Mouse (Mus musculus): ENCODE measurements at regions not wholly inside any gene's neighbourhood (a gene's known extent, or its start where the extent isn't known, plus 50 kb on each side); places are given as distances from the start of the nearest gene placed in this dataset.

- Histone ChIP-seq H3K4me3 (ENCODE audit: low read depth, low read length) (no peak overlapping the region), H3K4me2 (ENCODE audit: low read length) (no peak overlapping the region), H3K9ac (ENCODE audit: low read depth, low read length) (no peak overlapping the region), H3K9me3 (replicated peaks; ENCODE audit: control insufficient read depth, low read length, poor library complexity, severe bottlenecking) (no peaks in the 10 kb centered on the region), H3K27me3 (ENCODE audit: control insufficient read depth, insufficient read depth, low read depth, low read length) (no peaks in the 10 kb centered on the region), H3K27ac (ENCODE audit: low read length) (no peak overlapping the region), H3K4me1 (ENCODE audit: control insufficient read depth, insufficient read depth, low read length) (no peaks in the 10 kb centered on the region), H3K36me3 (ENCODE audit: control insufficient read depth, insufficient read depth, low read length) (no peaks in the 10 kb centered on the region)
- 95% methylated on average over 2 of the region's 2 CpGs for WGBS
- ATAC-seq, result no peak
Measured at GRCm38 (mm10) chrX:19246777-19247619, 234.1 kb downstream of the Tex13c3 start.

- 22% methylated on average over 10 of the region's 26 CpGs for WGBS
- Histone ChIP-seq H3K9ac (ENCODE audit: low read depth, low read length) (peak overlapping the region; percentile 67), H3K4me3 (ENCODE audit: low read depth, low read length) (peak overlapping the region; percentile 50), H3K27me3 (ENCODE audit: control insufficient read depth, insufficient read depth, low read depth, low read length) (no peaks in the 10 kb centered on the region), H3K27ac (ENCODE audit: low read length) (no peak overlapping the region), H3K9me3 (replicated peaks; ENCODE audit: control insufficient read depth, low read length, poor library complexity, severe bottlenecking) (no peaks in the 10 kb centered on the region; the same call in 1 of the 2 replicates), H3K4me2 (ENCODE audit: low read length) (peak overlapping the region; percentile 72), H3K4me1 (ENCODE audit: control insufficient read depth, insufficient read depth, low read length) (no peaks in the 10 kb centered on the region), H3K36me3 (ENCODE audit: control insufficient read depth, insufficient read depth, low read length) (no peaks in the 10 kb centered on the region)
- peak; percentile 97 for ATAC-seq
Measured at GRCm38 (mm10) chrX:19237738-19238261, 243.3 kb downstream of the Tex13c3 start.

GRCm38 (mm10) chrX:19237048-19237737 is 243.9 kb downstream of the Tex13c3 start:
- no peaks in the 10 kb centered on the region for H3K4me1 ChIP-seq (ENCODE audit: control insufficient read depth, insufficient read depth, low read length)
- no peaks in the 10 kb centered on the region; the same call in 1 of the 2 replicates for H3K9me3 ChIP-seq (replicated peaks; ENCODE audit: control insufficient read depth, low read length, poor library complexity, severe bottlenecking)
- no peaks in the 10 kb centered on the region for H3K36me3 ChIP-seq (ENCODE audit: control insufficient read depth, insufficient read depth, low read length)
- H3K4me3 ChIP-seq (ENCODE audit: low read depth, low read length), result peak overlapping the region; percentile 50
- no peaks in the 10 kb centered on the region for H3K27me3 ChIP-seq (ENCODE audit: control insufficient read depth, insufficient read depth, low read depth, low read length)
- peak; percentile 79 for ATAC-seq
- H3K27ac ChIP-seq (ENCODE audit: low read length), result no peak overlapping the region
- WGBS, result 23% methylated on average over 30 of the region's 31 CpGs
- H3K9ac ChIP-seq (ENCODE audit: low read depth, low read length), result peak overlapping the region; percentile 67
- H3K4me2 ChIP-seq (ENCODE audit: low read length), result peak overlapping the region; percentile 72

GRCm38 (mm10) chrX:19235449-19235848 is 245.7 kb downstream of the Tex13c3 start:
- WGBS, result 67% methylated on average over 3 of the region's 3 CpGs
- no peaks in the 10 kb centered on the region for H3K9me3 ChIP-seq (replicated peaks; ENCODE audit: control insufficient read depth, low read length, poor library complexity, severe bottlenecking)
- no peak overlapping the region for H3K27ac ChIP-seq (ENCODE audit: low read length)

GRCm38 (mm10) chrX:19231823-19232222 is 249.3 kb downstream of the Tex13c3 start:
- Histone ChIP-seq H3K36me3 (ENCODE audit: control insufficient read depth, insufficient read depth, low read length) (no peaks in the 10 kb centered on the region), H3K9ac (ENCODE audit: low read depth, low read length) (no peak overlapping the region), H3K9me3 (replicated peaks; ENCODE audit: control insufficient read depth, low read length, poor library complexity, severe bottlenecking) (no peaks in the 10 kb centered on the region), H3K27ac (ENCODE audit: low read length) (no peak overlapping the region), H3K4me2 (ENCODE audit: low read length) (no peak overlapping the region), H3K27me3 (ENCODE audit: control insufficient read depth, insufficient read depth, low read depth, low read length) (no peaks in the 10 kb centered on the region), H3K4me1 (ENCODE audit: control insufficient read depth, insufficient read depth, low read length) (no peaks in the 10 kb centered on the region), H3K4me3 (ENCODE audit: low read depth, low read length) (no peak overlapping the region)
- no peak for ATAC-seq
- 85% methylated on average over 3 of the region's 3 CpGs for WGBS

More at GRCm38 (mm10) chrX:19235449-19235848, 245.7 kb downstream of the Tex13c3 start:
- Histone ChIP-seq H3K9ac (ENCODE audit: low read depth, low read length) (no peak overlapping the region), H3K4me1 (ENCODE audit: control insufficient read depth, insufficient read depth, low read length) (no peaks in the 10 kb centered on the region), H3K4me2 (ENCODE audit: low read length) (no peak overlapping the region), H3K36me3 (ENCODE audit: control insufficient read depth, insufficient read depth, low read length) (no peaks in the 10 kb centered on the region), H3K27me3 (ENCODE audit: control insufficient read depth, insufficient read depth, low read depth, low read length) (no peaks in the 10 kb centered on the region), H3K4me3 (ENCODE audit: low read depth, low read length) (no peak overlapping the region)
- ATAC-seq, result no peak

- H3K4me2 ChIP-seq (ENCODE audit: low read length), result no peak overlapping the region
- H3K36me3 ChIP-seq (ENCODE audit: control insufficient read depth, insufficient read depth, low read length), result no peaks in the 10 kb centered on the region
- no peaks in the 10 kb centered on the region for H3K27me3 ChIP-seq (ENCODE audit: control insufficient read depth, insufficient read depth, low read depth, low read length)
- no peak for ATAC-seq
- H3K9ac ChIP-seq (ENCODE audit: low read depth, low read length), result no peak overlapping the region
- H3K9me3 ChIP-seq (replicated peaks; ENCODE audit: control insufficient read depth, low read length, poor library complexity, severe bottlenecking), result no peaks in the 10 kb centered on the region
- H3K27ac ChIP-seq (ENCODE audit: low read length), result no peak overlapping the region
- H3K4me3 ChIP-seq (ENCODE audit: low read depth, low read length), result no peak overlapping the region
- H3K4me1 ChIP-seq (ENCODE audit: control insufficient read depth, insufficient read depth, low read length), result no peaks in the 10 kb centered on the region
Measured at GRCm38 (mm10) chrX:19223336-19223735, 257.8 kb downstream of the Tex13c3 start.

GRCm38 (mm10) chrX:19220785-19221496 is 260.2 kb downstream of the Tex13c3 start:
- Histone ChIP-seq H3K27me3 (ENCODE audit: control insufficient read depth, insufficient read depth, low read depth, low read length) (no peaks in the 10 kb centered on the region), H3K9me3 (replicated peaks; ENCODE audit: control insufficient read depth, low read length, poor library complexity, severe bottlenecking) (no peaks in the 10 kb centered on the region), H3K36me3 (ENCODE audit: control insufficient read depth, insufficient read depth, low read length) (no peaks in the 10 kb centered on the region), H3K4me2 (ENCODE audit: low read length) (no peak overlapping the region), H3K4me3 (ENCODE audit: low read depth, low read length) (no peak overlapping the region), H3K27ac (ENCODE audit: low read length) (no peak overlapping the region), H3K4me1 (ENCODE audit: control insufficient read depth, insufficient read depth, low read length) (no peaks in the 10 kb centered on the region), H3K9ac (ENCODE audit: low read depth, low read length) (no peak overlapping the region)
- 78% methylated on average over 1 of the region's 1 CpGs for whole genome bisulfite sequencing
- no peak for ATAC-seq

GRCm38 (mm10) chrX:19219727-19220126 is 261.4 kb downstream of the Tex13c3 start:
- no peak overlapping the region for H3K4me2 ChIP-seq (ENCODE audit: low read length)
- WGBS, result 76% methylated on average over 2 of the region's 2 CpGs
- no peaks in the 10 kb centered on the region for H3K27me3 ChIP-seq (ENCODE audit: control insufficient read depth, insufficient read depth, low read depth, low read length)
- H3K9me3 ChIP-seq (replicated peaks; ENCODE audit: control insufficient read depth, low read length, poor library complexity, severe bottlenecking), result no peaks in the 10 kb centered on the region
- no peak overlapping the region for H3K27ac ChIP-seq (ENCODE audit: low read length)
- no peak overlapping the region for H3K9ac ChIP-seq (ENCODE audit: low read depth, low read length)
- no peak for ATAC-seq
- H3K4me1 ChIP-seq (ENCODE audit: control insufficient read depth, insufficient read depth, low read length), result no peaks in the 10 kb centered on the region
- H3K4me3 ChIP-seq (ENCODE audit: low read depth, low read length), result no peak overlapping the region
- no peaks in the 10 kb centered on the region for H3K36me3 ChIP-seq (ENCODE audit: control insufficient read depth, insufficient read depth, low read length)
